Mouse (Mus musculus): Measurements from ENCODE around the gene Cyp2a12.
"Not testable (repeated sequence)": the region's sequence is repeated elsewhere in the genome, so short reads cannot be mapped to it uniquely, and the experiment has no call there.

DNA sequence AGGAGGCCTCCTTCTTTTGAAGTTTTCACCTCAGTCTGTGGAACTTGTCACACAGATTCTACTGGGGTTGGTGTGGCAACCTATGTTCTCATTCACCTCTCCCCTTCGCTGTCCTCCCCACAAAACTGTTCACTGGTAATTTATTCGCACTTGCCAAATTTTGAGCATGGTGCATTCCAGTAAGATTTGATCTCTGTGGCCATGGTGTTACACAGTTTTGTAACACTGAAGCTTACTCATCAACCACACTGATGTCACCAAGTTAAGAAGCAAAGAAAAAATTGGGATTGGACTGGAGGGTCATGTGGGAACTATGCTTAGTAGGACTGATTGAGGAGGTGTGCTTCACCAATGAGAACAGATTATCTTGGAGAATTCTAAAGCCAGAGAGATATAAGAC is 30.5 kb downstream of the Cyp2a12 start:
- not testable (repeated sequence) for TF ChIP-seq CTCF (IDR thresholded peaks at IDR 0.05; ENCODE audit: low read depth, low read length); POLR2A (IDR thresholded peaks at IDR 0.05; ENCODE audit: extremely low read depth, insufficient read depth, low read length)

Measured in liver, adult 2 months (tissue).